Mouse (Mus musculus) lung, postnatal 0 days (tissue): ENCODE measurements around the gene Kif2c. TPM values are rescaled to one million over a fixed set of nuclear protein-coding genes. Genes with fewer than 3 reads are reported as not detected.

Experiments
- ATAC-seq: fragments of 200-750 bp; cut with Nextera tagmentation; 2 replicates; pipeline ENCODE4 v1.8.0; 2017; ENCODE audit warnings: moderate library complexity
- DNase-seq: peaks from one replicate; pipeline ENCODE4 v3.0.0-alpha.2; 2016; ENCODE audit warnings: low spot score
- H3K27ac ChIP-seq: fragments of 300-500 bp; sonication (generic); 2 replicates; pipeline ENCODE4 v1.5.1; 2014; ENCODE audit warnings: antibody characterized with exemption, mild to moderate bottlenecking, low read length, mixed read lengths
- H3K27me3 ChIP-seq: fragments of 300-500 bp; sonication (generic); replicated peaks from 2 replicates; pipeline ENCODE4 v1.6.1; 2014; ENCODE audit warnings: low read length, mixed read lengths; ENCODE audit not compliant: insufficient read depth
- H3K36me3 ChIP-seq: fragments of 300-500 bp; sonication (generic); 2 replicates; pipeline ENCODE4 v1.6.1; 2014; ENCODE audit warnings: low read length, mixed read lengths; ENCODE audit not compliant: insufficient read depth
- H3K4me1 ChIP-seq: fragments of 300-500 bp; sonication (generic); 2 replicates; pipeline ENCODE4 v1.6.1; 2014; ENCODE audit warnings: antibody characterized with exemption, low read depth, low read length, mixed read lengths; ENCODE audit not compliant: insufficient read depth
- H3K4me2 ChIP-seq: fragments of 300-500 bp; sonication (generic); replicated peaks from 2 replicates; pipeline ENCODE4 v1.6.1; 2014; ENCODE audit warnings: low read depth, mild to moderate bottlenecking, low read length, moderate library complexity, mixed read lengths
- H3K4me3 ChIP-seq: fragments of 300-500 bp; sonication (generic); 2 replicates; pipeline ENCODE4 v1.5.1; 2014; ENCODE audit warnings: low read depth, low read length
- H3K9ac ChIP-seq: fragments of 300-500 bp; sonication (generic); replicated peaks from 2 replicates; pipeline ENCODE4 v1.6.1; 2014; ENCODE audit warnings: low read depth, mild to moderate bottlenecking
- H3K9me3 ChIP-seq: fragments of 300-500 bp; sonication (generic); 2 replicates; pipeline ENCODE4 v1.6.1; 2016; ENCODE audit warnings: low read length, mixed read lengths
- CTCF ChIP-seq: IDR thresholded peaks from 2 replicates; pipeline ENCODE4 v1.5.1; 2016; ENCODE audit warnings: antibody characterized with exemption, mild to moderate bottlenecking
- EP300 ChIP-seq: IDR thresholded peaks from 2 replicates; pipeline ENCODE4 v1.6.1; 2016; ENCODE audit warnings: antibody characterized with exemption, mild to moderate bottlenecking, control low read depth
- WGBS: fragments of 180-500 bp; shearing (Covaris S2); extraction: QIAGEN DNeasy Blood & Tissue Kit; methylation state at CpG from one replicate; pipeline ENCODE4 v1.1.7; 2014; 5-methylcytosine and 5-hydroxymethylcytosine counted together
- polyA plus RNA-seq: library from polyadenylated mRNA; unstranded; fragments of >200 nt; fragmentation: Nextera tagmentation; extraction: Ambion mirVana; gene quantifications from 2 replicates; pipeline ENCODE4 v1.2.1, GENCODE M21; 2015

The Kif2c gene
- polyA plus RNA-seq, 1 experiment from 2014 or later, result 2.0 TPM

GRCm38 (mm10) chr4:117127991-117128686 lies 54.3 kb downstream of the Kif2c start:
- ATAC-seq (no peak), DNase-seq (no peak)
- Histone ChIP-seq H3K4me3 (no peak overlapping the region), H3K27ac (no peak overlapping the region), H3K9ac (no peak overlapping the region), H3K4me2 (no peak overlapping the region), H3K4me1 (peaks cover 22% of the 10 kb centered on the region), H3K9me3 (no peaks in the 10 kb centered on the region), H3K36me3 (no peaks in the 10 kb centered on the region), H3K27me3 (no peaks in the 10 kb centered on the region)
- WGBS, result 85% methylated on average over 33 of the region's 33 CpGs
- TF ChIP-seq EP300 (no peak), CTCF (no peak)

GRCm38 (mm10) chr4:117126675-117127290 lies 55.7 kb downstream of the Kif2c start, which contains the start of gene Tctex1d4:
TSS of gene Tctex1d4 (plus strand) at chr4:117126794.
- TF ChIP-seq EP300, result no peak
- no peak for TF ChIP-seq CTCF
- Histone ChIP-seq H3K9ac (peak within 1 kb of the TSS; percentile 16; the same call in 1 of the 2 replicates), H3K27ac (peak within 1 kb of the TSS; percentile 88), H3K36me3 (no peaks in the 10 kb centered on the region), H3K4me1 (peaks cover 20% of the 10 kb centered on the region), H3K27me3 (no peaks in the 10 kb centered on the region), H3K9me3 (no peaks in the 10 kb centered on the region), H3K4me2 (no peak within 1 kb of the TSS), H3K4me3 (no peak within 1 kb of the TSS)
- WGBS, result 81% methylated on average over 9 of the region's 9 CpGs
- peak; percentile 43 for DNase-seq
- 0 out of 2 replicates have a peak, but pooled peaks have one; percentile 2 for ATAC-seq

- Histone ChIP-seq H3K27ac (peak overlapping the region; percentile 88), H3K4me2 (no peak overlapping the region), H3K4me3 (no peak overlapping the region), H3K9me3 (no peaks in the 10 kb centered on the region), H3K36me3 (no peaks in the 10 kb centered on the region), H3K9ac (no peak overlapping the region), H3K27me3 (no peaks in the 10 kb centered on the region), H3K4me1 (peaks cover 20% of the 10 kb centered on the region)
- peak; percentile 95 for DNase-seq
- WGBS, result 33% methylated on average over 15 of the region's 15 CpGs
- peak; percentile 89 for ATAC-seq
- TF ChIP-seq EP300 (peak; percentile 80), CTCF (no peak)
Observed at GRCm38 (mm10) chr4:117125910-117126674, 56.3 kb downstream of the Kif2c start.

- no peaks in the 10 kb centered on the region for H3K36me3 ChIP-seq
- H3K4me3 ChIP-seq, result no peak within 1 kb of the TSS
- H3K27ac ChIP-seq, result peak within 1 kb of the TSS; percentile 88
- peak within 1 kb of the TSS; percentile 16; the same call in 1 of the 2 replicates for H3K9ac ChIP-seq
- no peaks in the 10 kb centered on the region for H3K27me3 ChIP-seq
- no peaks in the 10 kb centered on the region for H3K9me3 ChIP-seq
- TF ChIP-seq EP300 (no peak), CTCF (no peak)
- DNase-seq, result peak; percentile 85
- 36% methylated on average over 8 of the region's 8 CpGs for WGBS
- H3K4me2 ChIP-seq, result 0 out of 2 replicates have a peak within 1 kb of the TSS, but pooled peaks have one; percentile 1
- ATAC-seq, result peak; percentile 46
- H3K4me1 ChIP-seq, result peaks cover 20% of the 10 kb centered on the region
Observed at GRCm38 (mm10) chr4:117125348-117125909, 57.0 kb downstream of the Kif2c start, which contains the start of gene Btbd19. TSS of gene Btbd19 (minus strand) at chr4:117125725.

GRCm38 (mm10) chr4:117124518-117125347 lies 57.7 kb downstream of the Kif2c start:
- DNase-seq, result peak; percentile 49
- peaks cover 20% of the 10 kb centered on the region for H3K4me1 ChIP-seq
- TF ChIP-seq EP300, result no peak
- 0 out of 2 replicates have a peak, but pooled peaks have one; percentile 10 for TF ChIP-seq CTCF
- WGBS, result 35% methylated on average over 14 of the region's 14 CpGs
- ATAC-seq, result no peak
- H3K27me3 ChIP-seq, result no peaks in the 10 kb centered on the region
- 0 out of 2 replicates have a peak overlapping the region, but pooled peaks have one; percentile 1 for H3K4me2 ChIP-seq
- no peak overlapping the region for H3K4me3 ChIP-seq
- H3K36me3 ChIP-seq, result no peaks in the 10 kb centered on the region
- H3K9ac ChIP-seq, result peak overlapping the region; percentile 16; the same call in 1 of the 2 replicates
- peak overlapping the region; percentile 88 for H3K27ac ChIP-seq
- no peaks in the 10 kb centered on the region for H3K9me3 ChIP-seq
